Mouse (Mus musculus): ENCODE results near the gene Ahctf1.

Gene Ahctf1

DNA sequence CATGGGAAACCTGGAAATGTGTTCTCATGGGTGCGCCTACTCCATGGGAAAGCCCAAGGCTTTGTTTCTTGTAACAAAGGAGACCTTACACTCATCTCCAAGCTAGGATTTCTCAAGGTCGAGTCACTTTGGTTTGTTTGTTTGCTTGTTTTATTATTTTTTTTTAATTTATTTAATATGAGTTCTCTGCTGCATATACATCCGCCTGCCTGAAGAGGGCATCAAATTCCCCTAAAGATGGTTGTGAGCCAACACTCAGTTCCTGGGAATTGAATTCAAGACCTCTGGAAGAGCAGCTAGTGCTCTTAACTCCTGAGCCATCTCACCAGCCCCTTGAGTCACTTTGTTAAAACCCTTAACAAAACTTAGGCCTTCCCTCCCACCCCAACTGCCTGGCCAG, 90.1 kb downstream of the Ahctf1 start:
- DNase-seq (ENCODE audit: low read depth): no peak

GRCm38 (mm10) chr1:179712658-179713057, 90.8 kb downstream of the Ahctf1 start:
- DNase-seq (ENCODE audit: low read depth): no peak

GRCm38 (mm10) chr1:179710739-179711138, 92.7 kb downstream of the Ahctf1 start:
- DNase-seq (ENCODE audit: low read depth): no peak

- DNase-seq (ENCODE audit: low read depth): no peak
Measured at GRCm38 (mm10) chr1:179709390-179709789, 94.1 kb downstream of the Ahctf1 start.

DNA sequence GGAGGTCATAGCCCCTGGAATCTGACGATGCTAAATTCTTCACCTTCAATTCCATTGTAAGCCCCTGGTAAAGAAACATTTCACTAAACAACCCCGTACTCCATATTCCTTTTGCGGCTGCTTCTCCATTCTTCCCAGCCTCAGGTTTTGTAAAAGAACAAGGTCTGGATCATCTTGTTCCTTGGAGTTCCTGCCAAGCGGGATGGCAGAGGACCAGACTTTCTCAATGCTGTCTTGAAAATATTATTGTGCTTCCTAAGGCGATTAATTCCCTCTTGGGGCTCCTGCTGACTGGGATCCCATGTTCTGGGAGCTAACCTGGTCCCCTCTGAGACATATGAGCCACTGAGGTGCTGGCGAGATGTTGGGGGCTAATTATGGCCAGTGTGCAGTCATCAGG, 98.3 kb downstream of the Ahctf1 start:
- DNase-seq (ENCODE audit: low read depth): no peak

GRCm38 (mm10) chr1:179704150-179704549, 99.3 kb downstream of the Ahctf1 start:
- DNase-seq (ENCODE audit: low read depth): no peak

Measured in c-Kit-positive CD71-positive TER-119-negative erythroid progenitor cells, embryonic 14.5 days (primary cell).